Mouse (Mus musculus) forebrain, embryonic 16.5 days (tissue): ENCODE results near the gene Ate1. TPM values are rescaled to one million over a fixed set of nuclear protein-coding genes. Genes with fewer than 3 reads are reported as not detected.
"Not testable (repeated sequence)": the region's sequence is repeated elsewhere in the genome, so short reads cannot be mapped to it uniquely, and the experiment has no call there.

ENCODE experiments used
- ATAC-seq: fragments of 200-750 bp; cut with Nextera tagmentation; 2 replicates; pipeline ENCODE4 v1.8.0; 2017; ENCODE audit warnings: mild to moderate bottlenecking, moderate library complexity
- H3K27ac ChIP-seq: fragments of 300-500 bp; sonication (generic); 2 replicates; pipeline ENCODE4 v1.5.1; 2014; ENCODE audit warnings: low read length, control low read depth
- H3K27me3 ChIP-seq: fragments of 300-500 bp; sonication (generic); replicated peaks from 2 replicates; pipeline ENCODE4 v1.6.1; 2014; ENCODE audit warnings: low read length; ENCODE audit not compliant: control insufficient read depth, insufficient read depth
- H3K36me3 ChIP-seq: fragments of 300-500 bp; sonication (generic); 2 replicates; pipeline ENCODE4 v1.6.1; 2014; ENCODE audit not compliant: control insufficient read depth, insufficient read depth
- H3K4me1 ChIP-seq: fragments of 300-500 bp; sonication (generic); replicated peaks from 2 replicates; pipeline ENCODE4 v1.6.1; 2014; ENCODE audit warnings: low read length; ENCODE audit not compliant: control insufficient read depth, insufficient read depth
- H3K4me2 ChIP-seq: fragments of 300-500 bp; sonication (generic); 2 replicates; pipeline ENCODE4 v1.6.1; 2014; ENCODE audit warnings: mild to moderate bottlenecking, low read length, control low read depth
- H3K4me3 ChIP-seq: fragments of 300-500 bp; sonication (generic); replicated peaks from 2 replicates; pipeline ENCODE4 v1.5.1; 2014; ENCODE audit warnings: mild to moderate bottlenecking, low read length, control low read depth
- H3K9ac ChIP-seq: fragments of 300-500 bp; sonication (generic); replicated peaks from 2 replicates; pipeline ENCODE4 v1.6.1; 2014; ENCODE audit warnings: low read depth, low read length, control low read depth
- H3K9me3 ChIP-seq: fragments of 300-500 bp; sonication (generic); 2 replicates; pipeline ENCODE4 v1.6.1; 2016; ENCODE audit warnings: low read length; ENCODE audit not compliant: control insufficient read depth
- WGBS: fragments of 180-500 bp; shearing (Covaris S2); extraction: QIAGEN DNeasy Blood & Tissue Kit; methylation state at CpG from one replicate; pipeline ENCODE4 v1.1.7; 2014; 5-methylcytosine and 5-hydroxymethylcytosine counted together
- polyA plus RNA-seq: library from polyadenylated mRNA; unstranded; fragments of >200 nt; fragmentation: Nextera tagmentation; extraction: Ambion mirVana; gene quantifications from 2 replicates; pipeline ENCODE4 v1.2.1, GENCODE M21; 2015

Gene Ate1
- polyA plus RNA-seq, 1 experiment from 2014 or later, result 95.4 TPM

- not testable (repeated sequence) for H3K36me3 ChIP-seq, H3K27ac ChIP-seq, H3K4me3 ChIP-seq, H3K27me3 ChIP-seq, H3K4me1 ChIP-seq, H3K9me3 ChIP-seq, H3K4me2 ChIP-seq, H3K9ac ChIP-seq, ATAC-seq
- WGBS, result 97% methylated on average over 1 of the region's 1 CpGs
Measured at GRCm38 (mm10) chr7:130390060-130390459, 130.1 kb downstream of the Ate1 start.

GRCm38 (mm10) chr7:130386308-130386707 is 133.9 kb downstream of the Ate1 start:
- WGBS, result 18% methylated on average over 3 of the region's 3 CpGs
- peak overlapping the region; percentile 60 for H3K27ac ChIP-seq

GRCm38 (mm10) chr7:130385732-130386294 is 134.4 kb downstream of the Ate1 start:
- Histone ChIP-seq H3K36me3 (no peaks in the 10 kb centered on the region), H3K27me3 (no peaks in the 10 kb centered on the region), H3K4me2 (no peak overlapping the region), H3K9me3 (no peaks in the 10 kb centered on the region), H3K27ac (no peak overlapping the region), H3K4me3 (no peak overlapping the region), H3K4me1 (peaks cover 20% of the 10 kb centered on the region), H3K9ac (no peak overlapping the region)
- no peak; the same call in 1 of the 2 replicates for ATAC-seq
- 34% methylated on average over 8 of the region's 8 CpGs for WGBS

More at GRCm38 (mm10) chr7:130386308-130386707, 133.9 kb downstream of the Ate1 start:
- Histone ChIP-seq H3K4me3 (no peak overlapping the region), H3K9ac (no peak overlapping the region), H3K27me3 (no peaks in the 10 kb centered on the region), H3K4me1 (peaks cover 15% of the 10 kb centered on the region), H3K9me3 (no peaks in the 10 kb centered on the region), H3K36me3 (no peaks in the 10 kb centered on the region), H3K4me2 (no peak overlapping the region)
- peak; percentile 50; the same call in 1 of the 2 replicates for ATAC-seq

- 57% methylated on average over 13 of the region's 13 CpGs for WGBS
- no peaks in the 10 kb centered on the region for H3K36me3 ChIP-seq
- H3K27ac ChIP-seq, result no peak overlapping the region
- H3K9me3 ChIP-seq, result no peaks in the 10 kb centered on the region
- no peak overlapping the region for H3K4me2 ChIP-seq
- ATAC-seq, result no peak
- H3K9ac ChIP-seq, result no peak overlapping the region
- peaks cover 22% of the 10 kb centered on the region for H3K4me1 ChIP-seq
- H3K4me3 ChIP-seq, result no peak overlapping the region
- no peaks in the 10 kb centered on the region for H3K27me3 ChIP-seq
Measured at GRCm38 (mm10) chr7:130382126-130382525, 138.0 kb downstream of the Ate1 start.

- H3K27ac ChIP-seq, result peak overlapping the region; percentile 43
- ATAC-seq, result peak; percentile 89
- H3K27me3 ChIP-seq, result no peaks in the 10 kb centered on the region
- WGBS, result 18% methylated on average over 8 of the region's 8 CpGs
- no peaks in the 10 kb centered on the region for H3K9me3 ChIP-seq
- H3K36me3 ChIP-seq, result no peaks in the 10 kb centered on the region
- no peak overlapping the region for H3K9ac ChIP-seq
- no peak overlapping the region for H3K4me3 ChIP-seq
- H3K4me1 ChIP-seq, result peaks cover 19% of the 10 kb centered on the region
- peak overlapping the region; percentile 12; the same call in 1 of the 2 replicates for H3K4me2 ChIP-seq
Measured at GRCm38 (mm10) chr7:130381387-130381951, 138.7 kb downstream of the Ate1 start.

GRCm38 (mm10) chr7:130380769-130381355 is 139.3 kb downstream of the Ate1 start:
- Histone ChIP-seq H3K4me3 (no peak overlapping the region), H3K9ac (no peak overlapping the region), H3K27me3 (no peaks in the 10 kb centered on the region), H3K27ac (peak overlapping the region; percentile 43), H3K9me3 (no peaks in the 10 kb centered on the region), H3K4me2 (peak overlapping the region; percentile 12; the same call in 1 of the 2 replicates), H3K4me1 (peaks cover 16% of the 10 kb centered on the region), H3K36me3 (no peaks in the 10 kb centered on the region)
- 65% methylated on average over 8 of the region's 8 CpGs for WGBS
- ATAC-seq, result peak; percentile 19; the same call in 1 of the 2 replicates

GRCm38 (mm10) chr7:130380367-130380766 is 139.8 kb downstream of the Ate1 start:
- H3K9ac ChIP-seq, result no peak overlapping the region
- 96% methylated on average over 7 of the region's 7 CpGs for WGBS
- no peaks in the 10 kb centered on the region for H3K9me3 ChIP-seq
- no peaks in the 10 kb centered on the region for H3K27me3 ChIP-seq
- no peaks in the 10 kb centered on the region for H3K36me3 ChIP-seq
- no peak overlapping the region for H3K4me2 ChIP-seq
- H3K4me3 ChIP-seq, result no peak overlapping the region
- ATAC-seq, result no peak
- peaks cover 12% of the 10 kb centered on the region for H3K4me1 ChIP-seq
- H3K27ac ChIP-seq, result no peak overlapping the region

- Histone ChIP-seq H3K9me3 (no peaks in the 10 kb centered on the region), H3K9ac (no peak overlapping the region), H3K36me3 (no peaks in the 10 kb centered on the region), H3K4me2 (no peak overlapping the region), H3K27me3 (no peaks in the 10 kb centered on the region), H3K27ac (no peak overlapping the region), H3K4me3 (no peak overlapping the region), H3K4me1 (peaks cover 12% of the 10 kb centered on the region)
- WGBS, result 86% methylated on average over 5 of the region's 5 CpGs
- ATAC-seq, result no peak
Measured at GRCm38 (mm10) chr7:130379886-130380285, 140.3 kb downstream of the Ate1 start.

GRCm38 (mm10) chr7:130378308-130378707 is 141.9 kb downstream of the Ate1 start:
- no peak overlapping the region for H3K9ac ChIP-seq
- no peak overlapping the region for H3K27ac ChIP-seq
- no peak overlapping the region for H3K4me2 ChIP-seq
- no peaks in the 10 kb centered on the region for H3K27me3 ChIP-seq
- WGBS, result 90% methylated on average over 3 of the region's 3 CpGs
- no peaks in the 10 kb centered on the region for H3K9me3 ChIP-seq
- ATAC-seq, result no peak
- no peaks in the 10 kb centered on the region for H3K36me3 ChIP-seq
- H3K4me1 ChIP-seq, result peaks cover 12% of the 10 kb centered on the region
- H3K4me3 ChIP-seq, result no peak overlapping the region
